Mouse (Mus musculus) megakaryocyte, embryonic 14.5 days (primary cell): ENCODE results near the gene Ccdc186.
"Not testable (repeated sequence)": the region's sequence is repeated elsewhere in the genome, so short reads cannot be mapped to it uniquely, and the experiment has no call there.

Experiments
- FLI1 ChIP-seq: IDR thresholded peaks from 2 replicates; pipeline ENCODE4 v1.6.1; 2012; ENCODE audit warnings: low read length, inconsistent platforms, mixed read lengths
- GATA1 ChIP-seq: IDR thresholded peaks from 3 replicates; pipeline ENCODE4 v1.6.1; 2012; ENCODE audit warnings: mixed read lengths, low read length, inconsistent platforms, borderline replicate concordance

GRCm38 (mm10) chr19:56778532-56778931 is 43.5 kb downstream of the Ccdc186 start:
- TF ChIP-seq GATA1, FLI1: not testable (repeated sequence)
